Mouse (Mus musculus) ovary, postnatal 36 days (tissue): ENCODE measurements around the gene Hira.
"Not testable (repeated sequence)": the region's sequence is repeated elsewhere in the genome, so short reads cannot be mapped to it uniquely, and the experiment has no call there.

Experiments
- DNase-seq: peaks from one replicate; pipeline ENCODE4 v3.0.0; 2022; ENCODE audit warnings: low spot score, mixed read lengths

Gene Hira

DNA sequence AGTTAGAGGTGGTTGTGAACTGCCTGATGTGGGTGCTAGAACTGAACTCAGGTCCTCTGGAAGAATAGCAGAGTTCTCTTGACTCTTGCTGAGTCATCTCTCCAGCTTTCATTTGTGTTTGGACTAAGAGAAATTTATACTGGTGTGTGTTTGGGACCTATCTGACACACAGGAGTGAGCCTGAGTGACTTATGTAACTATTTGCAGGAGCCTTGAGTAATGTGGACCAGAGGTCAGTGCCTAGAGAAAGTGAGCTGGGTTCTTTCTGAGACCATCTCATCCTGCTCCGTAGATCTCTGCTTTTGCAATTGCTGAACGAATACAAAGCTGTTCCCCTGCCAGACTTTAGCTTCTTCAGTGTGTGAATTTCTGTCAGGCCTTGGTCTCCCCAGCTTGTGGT, 44.9 kb downstream of the Hira start:
- DNase-seq: no peak

DNA sequence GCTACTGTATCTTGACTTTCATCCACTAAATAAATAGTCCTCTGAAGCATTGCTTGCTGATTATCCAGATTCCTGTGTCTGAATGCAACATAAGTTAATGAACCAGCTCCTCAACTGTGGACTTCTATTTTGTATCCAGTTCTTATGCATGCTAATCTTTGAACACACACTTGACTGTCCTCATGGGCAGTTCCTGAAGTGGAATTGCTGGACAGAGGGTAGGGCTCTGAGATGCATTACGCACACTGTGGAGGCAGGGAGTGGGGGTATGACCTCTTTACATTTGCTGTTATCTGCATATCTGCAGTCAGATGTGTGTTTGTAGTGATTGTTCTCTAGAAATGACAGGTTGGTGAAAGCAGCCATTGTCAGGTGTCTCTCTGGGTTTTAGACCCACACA, 51.1 kb downstream of the Hira start:
- DNase-seq: no peak

- DNase-seq: no peak
Observed at GRCm38 (mm10) chr16:18938321-18939082, 61.7 kb downstream of the Hira start.

DNA sequence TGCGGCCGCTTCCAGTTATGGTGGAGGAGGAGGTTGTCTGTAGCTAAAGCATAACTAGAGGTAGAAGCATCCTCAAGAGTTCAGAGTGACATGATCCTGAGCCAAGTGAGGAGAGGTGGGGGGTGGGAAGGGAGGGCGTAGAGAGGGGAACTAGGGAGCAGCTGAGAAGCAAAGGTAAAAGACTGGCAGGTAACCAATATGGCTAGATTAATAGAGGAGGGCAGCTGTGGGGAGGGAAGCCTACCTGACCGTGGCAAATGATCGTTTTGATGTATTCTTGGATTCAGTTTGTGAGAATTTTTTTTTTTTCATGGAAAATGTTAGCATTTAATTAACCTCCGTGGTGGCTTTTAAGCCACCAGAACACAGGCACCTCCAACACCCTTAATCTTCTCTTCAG, 67.1 kb downstream of the Hira start:
- DNase-seq: no peak

DNA sequence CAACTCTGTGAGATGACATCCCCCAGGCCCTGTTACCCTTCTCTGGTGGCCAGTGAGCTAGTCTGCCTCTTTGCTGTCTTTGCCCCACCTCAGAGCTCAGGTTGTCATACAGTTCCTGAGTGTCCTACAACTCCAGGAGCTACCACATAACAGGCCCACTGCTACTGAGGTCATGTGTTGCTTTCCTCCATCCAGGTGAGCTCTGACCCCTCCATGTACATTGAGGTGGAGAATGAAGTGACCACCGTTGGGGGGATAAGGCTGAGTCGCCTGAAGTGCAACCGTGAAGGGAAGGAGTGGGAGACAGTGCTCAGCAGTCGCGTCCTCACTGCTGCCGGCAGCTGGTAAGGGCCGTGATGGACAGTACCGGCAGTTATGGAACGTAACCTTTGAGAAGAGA, 72.1 kb downstream of the Hira start:
- no peak for DNase-seq

DNA sequence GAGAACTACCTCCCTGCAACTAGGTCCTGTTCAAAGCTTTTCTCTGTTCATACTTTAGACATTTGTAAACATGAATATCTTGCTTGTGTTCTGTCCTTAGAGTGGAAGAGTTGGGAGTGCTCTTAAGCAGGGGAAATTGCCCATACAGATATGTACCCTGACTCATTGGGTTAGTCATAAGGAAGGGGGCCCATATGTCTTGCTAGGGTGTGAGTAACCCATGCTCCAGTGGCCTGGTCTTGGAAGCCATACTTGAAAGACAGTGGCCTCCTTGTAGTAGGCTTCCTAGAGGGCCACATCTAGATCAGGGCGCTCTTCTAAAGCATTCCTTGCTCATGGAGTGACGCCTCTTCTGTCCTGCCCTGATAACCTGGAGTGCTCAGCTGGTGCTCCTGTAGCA, 73.5 kb downstream of the Hira start:
- no peak for DNase-seq

DNA sequence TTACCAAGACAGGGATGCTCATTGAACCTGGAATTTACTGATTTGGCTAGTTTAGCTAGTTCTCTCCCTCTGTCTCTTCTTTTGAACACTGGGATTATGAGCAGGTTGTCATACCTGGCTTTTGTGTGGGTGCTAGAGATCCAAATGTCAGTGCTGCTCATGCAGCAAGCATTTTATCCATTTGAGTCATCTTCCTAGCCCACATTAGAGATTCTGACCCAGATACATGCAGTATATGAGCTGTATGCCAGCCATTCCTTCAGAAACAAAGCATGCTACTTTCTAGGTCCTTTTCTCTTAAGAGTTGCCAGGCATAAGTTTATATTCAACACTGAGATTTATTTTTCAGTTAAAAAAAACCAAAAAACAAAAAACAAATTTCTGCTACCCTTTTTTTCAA, 76.0 kb downstream of the Hira start:
- no peak for DNase-seq

DNA sequence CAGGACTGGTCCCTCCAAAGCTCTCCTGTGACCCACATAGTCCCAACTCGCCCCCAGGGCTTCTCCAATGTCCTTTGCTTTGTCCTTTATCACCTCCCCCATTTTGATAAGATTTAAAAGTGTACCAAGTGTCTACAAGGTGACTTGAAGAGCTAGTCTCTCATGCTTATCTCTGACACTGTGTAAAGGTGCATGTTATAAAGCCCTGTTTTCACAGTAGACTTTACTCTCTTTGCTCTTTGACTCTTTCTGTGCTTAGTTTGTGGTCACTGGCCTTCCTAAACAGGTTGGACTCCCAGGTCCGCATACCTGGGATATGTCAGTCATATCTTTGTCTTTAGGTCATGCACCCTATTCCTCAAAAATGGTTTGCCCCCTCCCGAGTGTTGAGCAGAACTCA, 78.2 kb downstream of the Hira start:
- DNase-seq: no peak

DNA sequence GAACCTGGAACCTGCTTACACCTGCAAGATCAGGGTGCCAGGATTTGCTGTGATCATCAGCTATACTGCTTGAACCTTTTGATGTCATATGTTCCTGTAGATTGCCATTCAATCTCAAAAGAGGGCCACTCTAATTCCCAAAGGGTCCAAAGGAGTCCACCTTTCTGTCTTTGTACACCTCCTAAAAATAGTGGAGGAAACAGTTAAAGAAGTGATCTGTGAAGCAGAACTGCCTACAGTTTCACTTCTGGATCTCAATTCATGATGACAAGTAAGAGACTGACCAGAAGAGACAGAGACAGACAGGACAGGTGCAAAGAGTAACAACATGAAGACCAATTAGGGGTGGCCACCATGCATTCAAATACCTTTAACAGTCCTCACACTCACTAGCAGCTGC, 86.6 kb downstream of the Hira start:
- no peak for DNase-seq

- DNase-seq: no peak
Observed at GRCm38 (mm10) chr16:18969420-18970128, 92.7 kb downstream of the Hira start.

DNA sequence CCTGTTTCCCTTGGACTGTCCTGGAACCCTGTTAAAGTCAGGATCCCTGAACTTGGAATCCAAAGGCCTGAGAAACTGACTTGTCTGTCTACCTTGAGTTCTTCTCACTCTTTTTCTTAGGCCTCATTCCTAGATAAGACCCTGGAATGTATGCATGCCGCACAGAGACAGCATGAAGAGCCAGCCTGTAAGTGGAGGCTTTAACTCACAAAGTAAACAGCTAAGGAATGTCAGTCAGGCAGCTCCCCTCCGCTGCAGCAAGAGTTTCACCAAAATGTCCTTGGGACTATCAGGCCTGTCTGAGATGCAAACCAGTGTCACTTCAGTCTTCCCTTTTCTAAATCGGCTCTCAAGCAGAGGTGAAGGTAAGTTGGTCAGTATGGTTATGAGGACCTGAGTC, 94.0 kb downstream of the Hira start:
- DNase-seq: no peak

DNA sequence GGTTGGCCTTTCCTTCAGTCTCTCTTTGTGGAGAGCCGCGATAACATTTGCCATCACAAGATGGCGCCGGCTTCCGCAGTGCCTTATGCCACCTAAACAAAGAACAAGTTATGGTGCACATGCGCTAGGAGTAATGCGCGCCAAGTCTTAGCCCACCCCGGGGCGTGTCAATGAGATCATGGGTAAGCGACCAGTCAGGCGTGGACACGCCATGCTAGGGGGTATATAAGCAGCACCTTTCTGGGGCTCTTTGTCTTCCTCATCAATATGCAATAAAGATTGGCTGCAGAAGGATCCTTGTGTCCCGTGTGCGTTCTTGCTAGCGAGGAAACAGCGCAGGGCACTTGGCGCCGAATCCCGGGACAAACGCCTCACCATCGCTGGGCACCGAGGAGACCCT, 98.8 kb downstream of the Hira start:
- DNase-seq: not testable (repeated sequence)

DNA sequence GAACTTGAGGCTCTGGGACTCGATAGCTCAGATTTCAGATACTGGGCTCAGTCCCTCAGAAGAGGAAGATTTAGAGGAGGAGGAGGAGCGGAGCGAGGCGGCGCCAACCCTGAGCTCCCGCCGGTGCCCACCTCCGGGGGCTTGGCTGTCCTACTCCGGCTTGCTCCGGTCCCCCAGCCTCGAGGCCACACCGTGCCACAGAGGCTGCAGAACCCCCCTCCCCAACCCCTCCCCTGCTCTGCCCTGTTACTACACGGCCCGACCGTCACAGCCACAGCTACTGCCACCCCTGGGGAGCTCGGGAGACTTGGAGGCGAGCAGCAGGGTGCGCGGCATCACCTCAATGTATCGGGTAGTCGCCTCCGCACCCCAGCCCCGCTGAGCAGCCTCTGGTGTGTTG, 99.5 kb downstream of the Hira start:
- no peak for DNase-seq

DNA sequence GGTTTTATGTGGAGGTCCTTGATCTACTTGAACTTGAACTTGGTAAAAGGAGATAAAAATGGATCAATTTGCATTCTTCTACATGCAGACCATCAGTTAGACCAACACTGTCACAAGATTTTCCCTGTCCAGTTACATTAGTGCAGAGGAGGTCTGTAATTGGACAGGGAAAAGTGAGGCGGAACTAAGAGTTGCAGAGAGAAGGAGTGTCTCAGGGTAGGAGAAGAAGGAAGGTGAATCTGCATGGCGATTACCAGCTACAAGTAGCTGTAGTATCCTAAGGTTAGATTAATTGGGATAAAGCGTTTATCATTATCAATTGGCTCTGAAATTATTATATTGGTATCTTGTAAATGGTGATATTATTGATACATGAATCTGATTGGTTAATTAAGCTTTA, 109.5 kb downstream of the Hira start:
- DNase-seq: no peak

DNA sequence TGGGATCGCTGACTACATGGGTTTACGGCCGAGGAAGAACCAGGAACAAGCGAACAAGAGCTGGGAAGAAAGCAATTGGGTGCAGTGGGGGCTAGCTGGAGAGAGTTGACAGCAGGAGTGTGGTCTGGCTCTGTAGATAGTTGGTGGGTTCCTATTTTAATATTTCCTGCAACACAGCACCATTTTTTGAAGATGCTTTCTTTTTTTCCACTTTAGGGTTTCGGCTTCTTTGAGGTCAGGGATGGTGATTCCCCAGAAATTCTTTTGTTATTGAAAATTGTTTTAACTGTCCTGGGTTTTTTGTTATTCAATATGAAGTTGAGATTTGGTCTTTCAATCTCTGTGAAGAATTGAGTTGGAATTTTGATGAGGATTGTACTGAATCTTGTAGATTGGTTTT, 110.0 kb downstream of the Hira start:
- no peak for DNase-seq

GRCm38 (mm10) chr16:19002610-19003389, 126.0 kb downstream of the Hira start:
- DNase-seq: not testable (repeated sequence)

DNA sequence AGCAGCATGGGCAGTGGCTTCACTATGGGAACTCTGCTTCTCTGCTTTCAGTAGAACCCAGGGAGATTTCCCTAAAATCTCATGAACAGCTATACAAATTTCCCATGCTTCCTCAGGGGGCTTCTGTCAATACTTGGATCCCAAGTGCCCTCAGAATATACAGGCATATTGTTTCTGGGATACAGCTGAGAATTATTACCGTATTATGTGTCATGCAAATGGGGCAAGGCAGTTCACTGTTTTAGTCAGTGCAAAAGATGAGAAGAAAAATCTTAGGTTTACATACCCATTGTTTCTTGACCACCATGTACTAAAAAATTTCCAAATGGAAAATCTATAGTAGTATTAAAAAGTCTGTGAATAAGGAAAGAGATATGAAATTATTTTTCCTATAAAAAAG, 126.9 kb downstream of the Hira start:
- no peak for DNase-seq

GRCm38 (mm10) chr16:19005298-19005697, 128.5 kb downstream of the Hira start:
- no peak for DNase-seq

DNA sequence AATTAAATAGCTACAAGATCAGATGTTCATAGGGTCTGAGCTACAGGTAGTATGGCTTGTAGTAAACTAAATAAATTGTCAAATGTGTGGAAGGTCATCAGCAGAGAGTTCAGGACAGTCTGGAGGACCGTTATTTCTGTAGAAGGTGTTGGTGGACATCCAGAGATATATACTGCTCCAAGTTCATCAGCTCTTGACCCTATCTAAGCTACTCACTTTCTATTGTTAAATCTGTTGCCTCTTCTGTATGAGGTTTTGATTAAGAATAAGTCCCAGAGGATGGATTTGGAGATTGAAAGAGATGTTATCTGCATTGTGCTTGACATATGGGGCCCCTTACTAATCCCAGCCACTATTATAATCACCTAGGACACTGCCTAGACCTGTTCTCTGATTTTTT, 129.9 kb downstream of the Hira start:
- DNase-seq: no peak

- DNase-seq: not testable (repeated sequence)
Observed at GRCm38 (mm10) chr16:19007186-19007591, 130.4 kb downstream of the Hira start.

DNA sequence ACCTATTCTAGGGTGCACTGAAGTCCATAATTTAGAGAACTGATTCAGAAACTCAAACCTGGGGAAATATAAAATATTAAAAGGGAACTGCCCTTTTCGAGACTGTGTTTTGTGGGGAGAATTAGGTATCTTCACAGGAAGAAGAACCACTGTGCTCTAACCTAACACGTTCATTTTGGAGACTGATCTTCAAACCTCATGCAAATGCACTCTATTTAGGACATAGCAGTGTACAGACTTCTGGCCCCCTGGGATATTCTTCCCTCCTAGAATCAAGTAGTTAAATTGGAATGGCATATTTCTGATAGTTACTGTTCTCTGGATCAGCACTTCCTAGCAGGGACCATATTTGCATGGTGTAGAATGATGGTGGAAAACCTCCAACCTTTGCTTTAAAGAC, 133.9 kb downstream of the Hira start:
- no peak for DNase-seq

GRCm38 (mm10) chr16:19013550-19013949, 136.7 kb downstream of the Hira start:
- no peak for DNase-seq

DNA sequence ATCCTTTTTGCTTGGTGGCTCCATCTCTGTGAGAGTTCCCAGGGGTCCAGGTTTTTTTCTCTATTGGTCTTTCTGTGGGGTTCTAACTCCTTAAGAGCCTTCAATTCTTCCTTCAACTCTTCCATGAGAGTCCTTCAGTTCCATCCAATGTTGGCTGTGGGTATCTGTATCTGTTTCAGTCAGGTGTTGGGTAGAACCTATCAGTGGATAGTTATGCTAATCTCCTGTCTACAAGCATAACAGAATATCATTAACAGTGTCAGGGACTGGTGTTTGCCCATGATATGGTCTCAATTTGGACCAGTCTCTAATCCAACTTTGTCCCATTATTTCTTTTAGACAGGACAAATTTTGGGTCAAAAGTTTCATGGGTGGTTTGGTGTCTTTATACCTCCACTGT, 137.8 kb downstream of the Hira start:
- no peak for DNase-seq
